Mouse (Mus musculus): ENCODE measurements around the gene Sapcd1.

- TF ChIP-seq POLR2A (IDR thresholded peaks at IDR 0.05; ENCODE audit: low read depth, low read length): no peak
- TF ChIP-seq CTCF (IDR thresholded peaks at IDR 0.05; ENCODE audit: extremely low read depth, insufficient read depth, insufficient read length, insufficient replicate concordance): no peak
Measured at GRCm38 (mm10) chr17:35003022-35003838, 24.6 kb downstream of the Sapcd1 start.
